Mouse (Mus musculus) MN1 (cell line): Measurements from ENCODE around the gene Wwox.
A peak's percentile ranks its signal among the peaks of the same experiment; 100 is the strongest.

Source experiments
- DNase-seq: peaks from one replicate; pipeline ENCODE4 v3.0.0-alpha.2; 2016; ENCODE audit warnings: low spot score

Wwox gene

GRCm38 (mm10) chr8:114731260-114732140 lies 292.0 kb downstream of the Wwox start:
- DNase-seq: peak; percentile 18

GRCm38 (mm10) chr8:114743185-114743915 lies 303.9 kb downstream of the Wwox start:
- peak; percentile 29 for DNase-seq

- no peak for DNase-seq
Measured at GRCm38 (mm10) chr8:114746373-114746772, 306.9 kb downstream of the Wwox start.

GRCm38 (mm10) chr8:114751376-114752135 lies 312.1 kb downstream of the Wwox start:
- DNase-seq: no peak

- no peak for DNase-seq
Measured at GRCm38 (mm10) chr8:114759621-114760020, 320.2 kb downstream of the Wwox start.

GRCm38 (mm10) chr8:114768536-114768935 lies 329.1 kb downstream of the Wwox start:
- DNase-seq: no peak

GRCm38 (mm10) chr8:114770856-114771776 lies 331.7 kb downstream of the Wwox start:
- DNase-seq: peak; percentile 73

GRCm38 (mm10) chr8:114772276-114772849 lies 332.9 kb downstream of the Wwox start:
- DNase-seq: no peak

- peak; percentile 78 for DNase-seq
Measured at GRCm38 (mm10) chr8:114773461-114774414, 334.3 kb downstream of the Wwox start.

GRCm38 (mm10) chr8:114774415-114774775 lies 334.9 kb downstream of the Wwox start:
- DNase-seq: no peak

GRCm38 (mm10) chr8:114775543-114775942 lies 336.1 kb downstream of the Wwox start:
- DNase-seq: peak; percentile 86

GRCm38 (mm10) chr8:114776696-114777095 lies 337.2 kb downstream of the Wwox start:
- DNase-seq: no peak

- DNase-seq: no peak
Measured at GRCm38 (mm10) chr8:114777271-114777980, 338.0 kb downstream of the Wwox start.

- no peak for DNase-seq
Measured at GRCm38 (mm10) chr8:114779002-114779401, 339.5 kb downstream of the Wwox start.

GRCm38 (mm10) chr8:114783321-114783720 lies 343.9 kb downstream of the Wwox start:
- no peak for DNase-seq

- no peak for DNase-seq
Measured at GRCm38 (mm10) chr8:114785834-114786233, 346.4 kb downstream of the Wwox start.

GRCm38 (mm10) chr8:114789616-114790015 lies 350.2 kb downstream of the Wwox start:
- DNase-seq: no peak

GRCm38 (mm10) chr8:114790754-114791153 lies 351.3 kb downstream of the Wwox start:
- DNase-seq: no peak

GRCm38 (mm10) chr8:114793682-114794081 lies 354.2 kb downstream of the Wwox start:
- no peak for DNase-seq
